Mouse (Mus musculus) induced T-regulatory cell, adult 2 months (primary cell): Measurements from ENCODE around the gene Rims1.

Experiments used
- DNase-seq: peaks from one replicate; pipeline ENCODE4 v3.0.0-alpha.2; 2012; ENCODE audit warnings: low read depth

Gene Rims1

GRCm38 (mm10) chr1:22694514-22694913, 111.3 kb downstream of the Rims1 start:
- no peak for DNase-seq

- no peak for DNase-seq
Measured at GRCm38 (mm10) chr1:22683455-22683854, 122.3 kb downstream of the Rims1 start.

- DNase-seq, result no peak
Measured at GRCm38 (mm10) chr1:22664196-22664595, 141.6 kb downstream of the Rims1 start.

GRCm38 (mm10) chr1:22661825-22662224, 144.0 kb downstream of the Rims1 start:
- no peak for DNase-seq

- no peak for DNase-seq
Measured at GRCm38 (mm10) chr1:22655983-22656382, 149.8 kb downstream of the Rims1 start.

- DNase-seq, result no peak
Measured at GRCm38 (mm10) chr1:22654903-22655302, 150.9 kb downstream of the Rims1 start.

GRCm38 (mm10) chr1:22650588-22650987, 155.2 kb downstream of the Rims1 start:
- DNase-seq, result no peak

GRCm38 (mm10) chr1:22649432-22649831, 156.4 kb downstream of the Rims1 start:
- no peak for DNase-seq

- no peak for DNase-seq
Measured at GRCm38 (mm10) chr1:22645257-22645656, 160.5 kb downstream of the Rims1 start.

GRCm38 (mm10) chr1:22640568-22640967, 165.2 kb downstream of the Rims1 start:
- no peak for DNase-seq

GRCm38 (mm10) chr1:22639702-22640101, 166.1 kb downstream of the Rims1 start:
- DNase-seq, result no peak

- no peak for DNase-seq
Measured at GRCm38 (mm10) chr1:22633871-22634270, 171.9 kb downstream of the Rims1 start.

- no peak for DNase-seq
Measured at GRCm38 (mm10) chr1:22632551-22632950, 173.2 kb downstream of the Rims1 start.

GRCm38 (mm10) chr1:22631991-22632390, 173.8 kb downstream of the Rims1 start:
- no peak for DNase-seq

- DNase-seq, result no peak
Measured at GRCm38 (mm10) chr1:22629011-22629410, 176.8 kb downstream of the Rims1 start.

GRCm38 (mm10) chr1:22627013-22627412, 178.8 kb downstream of the Rims1 start:
- DNase-seq, result no peak

- no peak for DNase-seq
Measured at GRCm38 (mm10) chr1:22626295-22626694, 179.5 kb downstream of the Rims1 start.

- DNase-seq, result no peak
Measured at GRCm38 (mm10) chr1:22620827-22621226, 185.0 kb downstream of the Rims1 start.

- DNase-seq, result no peak
Measured at GRCm38 (mm10) chr1:22615601-22616000, 190.2 kb downstream of the Rims1 start.

GRCm38 (mm10) chr1:22613609-22614008, 192.2 kb downstream of the Rims1 start:
- DNase-seq, result no peak

- peak; percentile 8 for DNase-seq
Measured at GRCm38 (mm10) chr1:22604329-22605044, 201.3 kb downstream of the Rims1 start.

GRCm38 (mm10) chr1:22596197-22596596, 209.6 kb downstream of the Rims1 start:
- DNase-seq, result no peak

GRCm38 (mm10) chr1:22594841-22595240, 211.0 kb downstream of the Rims1 start:
- DNase-seq, result no peak

- DNase-seq, result no peak
Measured at GRCm38 (mm10) chr1:22587859-22588383, 217.9 kb downstream of the Rims1 start.
